Mouse (Mus musculus) midbrain, embryonic 13.5 days (tissue): ENCODE measurements at regions not wholly inside any gene's neighbourhood (a gene's known extent, or its start where the extent isn't known, plus 50 kb on each side); places are given as distances from the start of the nearest gene placed in this dataset.

ENCODE experiments used
- ATAC-seq: fragments of 200-750 bp; cut with Nextera tagmentation; 2 replicates; pipeline ENCODE4 v1.8.0; 2017; ENCODE audit warnings: mild to moderate bottlenecking, moderate TSS enrichment, moderate library complexity
- H3K27ac ChIP-seq: fragments of 300-500 bp; sonication (generic); 2 replicates; pipeline ENCODE4 v1.5.1; 2015; ENCODE audit warnings: inconsistent platforms, mild to moderate bottlenecking, moderate library complexity
- H3K27me3 ChIP-seq: fragments of 300-500 bp; sonication (generic); 2 replicates; pipeline ENCODE4 v1.6.1; 2015; ENCODE audit warnings: mild to moderate bottlenecking, inconsistent platforms
- H3K36me3 ChIP-seq: fragments of 300-500 bp; sonication (generic); 2 replicates; pipeline ENCODE4 v1.6.1; 2015; ENCODE audit warnings: mild to moderate bottlenecking, inconsistent platforms
- H3K4me1 ChIP-seq: fragments of 300-500 bp; sonication (generic); replicated peaks from 2 replicates; pipeline ENCODE4 v1.6.1; 2015; ENCODE audit warnings: inconsistent platforms
- H3K4me2 ChIP-seq: fragments of 300-500 bp; sonication (generic); replicated peaks from 2 replicates; pipeline ENCODE4 v1.6.1; 2015; ENCODE audit warnings: moderate library complexity, mild to moderate bottlenecking, inconsistent platforms
- H3K4me3 ChIP-seq: fragments of 300-500 bp; sonication (generic); replicated peaks from 2 replicates; pipeline ENCODE4 v1.5.1; 2015; ENCODE audit warnings: mild to moderate bottlenecking, inconsistent platforms
- H3K9ac ChIP-seq: fragments of 300-500 bp; sonication (generic); replicated peaks from 2 replicates; pipeline ENCODE4 v1.6.1; 2015; ENCODE audit warnings: mild to moderate bottlenecking, inconsistent platforms
- H3K9me3 ChIP-seq: fragments of 300-500 bp; sonication (generic); 2 replicates; pipeline ENCODE4 v1.6.1; 2016; ENCODE audit warnings: mild to moderate bottlenecking, inconsistent platforms
- WGBS: fragments of 180-500 bp; shearing (Covaris S2); methylation state at CpG from one replicate; pipeline ENCODE4 v1.1.7; 2015; 5-methylcytosine and 5-hydroxymethylcytosine counted together

DNA sequence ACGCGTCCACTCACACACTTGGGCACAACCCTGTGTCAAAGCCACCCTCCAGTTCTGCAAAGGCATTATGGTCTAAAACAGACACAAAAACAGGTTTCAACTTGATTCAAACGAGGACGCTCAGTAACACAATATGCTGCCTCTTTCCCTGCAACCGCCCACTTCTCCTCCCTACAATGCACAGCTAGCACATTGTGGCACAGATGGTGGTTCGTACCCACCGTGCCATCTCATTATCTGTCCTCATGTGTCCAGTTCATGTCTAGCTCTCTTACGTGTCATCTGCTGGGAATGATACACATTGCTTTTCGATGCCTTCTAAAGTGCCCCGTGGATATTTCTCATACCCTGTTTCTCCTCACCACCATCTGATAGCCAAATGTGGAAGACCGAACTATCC lies 154.4 kb upstream of the Lnx1 start:
- Histone ChIP-seq H3K4me3 (no peak overlapping the region), H3K36me3 (no peaks in the 10 kb centered on the region), H3K9ac (no peak overlapping the region), H3K4me1 (no peaks in the 10 kb centered on the region), H3K9me3 (no peaks in the 10 kb centered on the region), H3K27ac (no peak overlapping the region), H3K4me2 (no peak overlapping the region), H3K27me3 (no peaks in the 10 kb centered on the region)
- 80% methylated on average over 11 of the region's 11 CpGs for WGBS
- no peak for ATAC-seq

DNA sequence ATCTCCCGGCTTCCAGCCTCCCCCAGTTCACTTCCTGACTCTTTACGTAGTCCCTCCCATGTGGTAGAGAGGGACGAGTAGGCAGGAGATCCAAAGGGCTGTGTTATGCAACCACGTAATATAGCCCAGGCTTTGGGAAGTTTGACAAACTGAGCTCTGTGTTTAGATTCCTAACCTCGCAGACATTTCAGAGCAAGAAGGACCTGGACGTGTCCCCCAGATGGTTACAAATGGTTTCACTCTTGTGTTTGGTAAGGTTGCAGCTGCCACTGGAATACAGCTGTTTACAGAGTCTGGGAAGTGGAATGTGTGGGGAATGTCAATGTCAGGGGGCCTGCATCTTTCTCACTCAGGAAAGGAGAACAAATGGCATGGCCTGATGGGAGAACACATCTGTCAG lies 145.1 kb upstream of the Lnx1 start:
- Histone ChIP-seq H3K27me3 (no peaks in the 10 kb centered on the region), H3K9ac (no peak overlapping the region), H3K27ac (no peak overlapping the region), H3K36me3 (no peaks in the 10 kb centered on the region), H3K4me2 (no peak overlapping the region), H3K4me3 (no peak overlapping the region), H3K4me1 (no peaks in the 10 kb centered on the region), H3K9me3 (no peaks in the 10 kb centered on the region)
- 83% methylated on average over 6 of the region's 6 CpGs for WGBS
- no peak for ATAC-seq

DNA sequence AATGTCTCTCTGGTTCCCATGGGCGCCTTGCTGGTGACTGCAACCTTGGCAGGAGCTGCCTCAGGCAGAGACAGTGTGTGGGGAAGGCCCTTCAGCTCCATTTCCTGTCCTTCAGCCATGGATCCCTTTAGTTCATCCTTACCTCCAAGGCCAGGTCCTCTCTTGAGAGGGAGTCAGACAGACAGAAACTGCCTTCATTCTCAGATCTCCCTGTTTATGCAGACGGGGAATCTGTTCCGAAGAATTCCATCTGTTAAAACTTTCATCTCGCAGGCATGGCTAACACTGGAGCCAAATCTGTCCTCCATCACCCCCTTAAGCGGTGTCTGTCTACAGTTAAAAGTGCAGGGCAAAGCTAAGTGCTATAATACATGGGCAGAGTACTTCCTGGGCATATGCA lies 144.0 kb upstream of the Lnx1 start:
- Histone ChIP-seq H3K4me1 (no peaks in the 10 kb centered on the region), H3K9me3 (no peaks in the 10 kb centered on the region), H3K27me3 (no peaks in the 10 kb centered on the region), H3K4me3 (no peak overlapping the region), H3K9ac (no peak overlapping the region), H3K36me3 (no peaks in the 10 kb centered on the region), H3K27ac (no peak overlapping the region), H3K4me2 (no peak overlapping the region)
- ATAC-seq, result no peak
- WGBS, result 90% methylated on average over 5 of the region's 5 CpGs

DNA sequence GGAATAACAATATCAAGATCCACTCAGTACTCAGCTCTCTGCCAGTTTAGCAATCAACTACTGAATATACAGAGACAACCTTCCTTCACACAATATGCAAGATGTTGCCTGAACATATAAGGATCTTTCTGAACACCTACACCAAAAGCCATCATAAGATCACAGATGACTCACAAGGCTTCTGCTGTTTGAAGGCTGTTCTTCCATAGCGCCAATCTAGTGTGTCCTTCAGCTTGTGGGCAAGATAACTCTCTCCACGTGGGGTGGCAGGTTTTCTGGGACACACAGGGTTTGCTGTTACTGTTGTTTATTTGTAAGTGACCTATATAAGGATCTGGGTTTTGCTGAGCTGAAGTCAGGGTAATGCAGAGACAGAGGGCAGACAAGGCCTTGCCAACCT lies 131.7 kb upstream of the Lnx1 start:
- ATAC-seq, result no peak
- Histone ChIP-seq H3K27ac (no peak overlapping the region), H3K9ac (no peak overlapping the region), H3K4me2 (no peak overlapping the region), H3K4me3 (no peak overlapping the region), H3K36me3 (no peaks in the 10 kb centered on the region), H3K4me1 (no peaks in the 10 kb centered on the region), H3K9me3 (0 out of 2 replicates have a peak, but pooled peaks cover 5% of the 10 kb centered on the region), H3K27me3 (no peaks in the 10 kb centered on the region)
- WGBS, result 85% methylated on average over 2 of the region's 2 CpGs

DNA sequence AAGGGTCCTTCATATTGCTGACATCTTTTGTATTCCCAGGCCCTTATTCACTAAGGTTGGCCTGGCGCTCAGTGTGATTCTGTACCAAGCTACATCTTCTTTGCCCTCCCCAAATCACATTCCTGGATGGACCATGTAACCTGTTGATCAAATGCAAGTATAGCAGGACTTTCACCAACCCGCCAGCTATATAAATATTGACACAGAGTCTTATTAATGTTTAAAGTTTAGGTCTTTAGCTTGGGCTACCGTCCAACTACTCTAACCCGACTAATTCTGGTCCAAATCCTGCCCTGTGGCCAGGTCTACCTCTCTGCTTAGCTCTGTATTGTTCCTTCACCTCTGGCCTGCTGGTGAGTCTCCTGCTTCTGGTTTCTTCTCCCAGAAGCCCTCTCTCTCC lies 131.2 kb upstream of the Lnx1 start:
- Histone ChIP-seq H3K4me3 (no peak overlapping the region), H3K9ac (no peak overlapping the region), H3K27ac (no peak overlapping the region), H3K27me3 (no peaks in the 10 kb centered on the region), H3K4me1 (no peaks in the 10 kb centered on the region), H3K9me3 (0 out of 2 replicates have a peak, but pooled peaks cover 5% of the 10 kb centered on the region), H3K4me2 (no peak overlapping the region), H3K36me3 (no peaks in the 10 kb centered on the region)
- ATAC-seq, result no peak
- WGBS, result 88% methylated on average over 4 of the region's 4 CpGs

DNA sequence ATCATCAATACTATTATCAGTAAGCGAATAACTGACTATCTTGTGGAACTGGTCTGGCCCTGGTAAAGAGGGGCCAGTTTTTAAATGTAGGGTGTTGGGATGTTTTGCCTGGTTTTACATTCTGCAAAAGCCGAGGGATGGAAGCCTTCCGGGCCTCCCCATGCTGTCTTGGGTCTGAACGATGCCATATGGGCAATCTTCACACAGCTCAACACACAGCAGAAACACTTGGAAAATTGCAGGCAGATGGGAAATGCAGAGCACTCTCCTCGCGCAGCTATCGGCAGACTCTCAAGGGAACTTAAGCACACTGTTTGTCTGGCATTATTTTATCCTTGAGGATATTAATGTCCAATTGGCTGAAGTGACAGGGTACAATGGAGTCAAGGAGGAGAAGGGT lies 129.3 kb upstream of the Lnx1 start:
- Histone ChIP-seq H3K9ac (no peak overlapping the region), H3K27me3 (no peaks in the 10 kb centered on the region), H3K27ac (no peak overlapping the region), H3K4me3 (no peak overlapping the region), H3K4me1 (no peaks in the 10 kb centered on the region), H3K36me3 (no peaks in the 10 kb centered on the region), H3K9me3 (0 out of 2 replicates have a peak, but pooled peaks cover 5% of the 10 kb centered on the region), H3K4me2 (no peak overlapping the region)
- no peak for ATAC-seq
- WGBS, result 86% methylated on average over 7 of the region's 7 CpGs

DNA sequence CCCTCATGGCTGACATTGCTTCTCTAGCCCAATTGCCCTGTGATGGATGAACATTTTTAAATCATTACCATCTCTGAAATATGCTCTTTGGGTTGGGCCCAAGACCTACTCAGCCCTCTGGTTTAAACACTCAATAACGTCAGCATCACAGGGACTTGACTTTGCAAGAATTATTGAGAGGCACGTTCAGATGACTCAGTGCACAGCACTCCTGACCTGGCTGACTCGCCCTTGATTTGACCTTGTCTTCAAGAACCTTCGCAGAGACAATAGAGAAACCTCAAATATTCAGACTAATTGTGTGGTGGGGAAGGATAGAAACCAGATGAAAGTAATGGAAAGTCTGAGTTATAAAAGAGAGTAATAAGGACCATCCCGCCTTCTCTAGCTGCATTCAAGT lies 127.9 kb upstream of the Lnx1 start:
- H3K27ac ChIP-seq, result no peak overlapping the region
- no peak overlapping the region for H3K9ac ChIP-seq
- H3K4me2 ChIP-seq, result no peak overlapping the region
- H3K9me3 ChIP-seq, result 0 out of 2 replicates have a peak, but pooled peaks cover 5% of the 10 kb centered on the region
- H3K4me3 ChIP-seq, result no peak overlapping the region
- 79% methylated on average over 5 of the region's 5 CpGs for WGBS
- no peaks in the 10 kb centered on the region for H3K27me3 ChIP-seq
- no peaks in the 10 kb centered on the region for H3K36me3 ChIP-seq
- no peaks in the 10 kb centered on the region for H3K4me1 ChIP-seq
- no peak for ATAC-seq

DNA sequence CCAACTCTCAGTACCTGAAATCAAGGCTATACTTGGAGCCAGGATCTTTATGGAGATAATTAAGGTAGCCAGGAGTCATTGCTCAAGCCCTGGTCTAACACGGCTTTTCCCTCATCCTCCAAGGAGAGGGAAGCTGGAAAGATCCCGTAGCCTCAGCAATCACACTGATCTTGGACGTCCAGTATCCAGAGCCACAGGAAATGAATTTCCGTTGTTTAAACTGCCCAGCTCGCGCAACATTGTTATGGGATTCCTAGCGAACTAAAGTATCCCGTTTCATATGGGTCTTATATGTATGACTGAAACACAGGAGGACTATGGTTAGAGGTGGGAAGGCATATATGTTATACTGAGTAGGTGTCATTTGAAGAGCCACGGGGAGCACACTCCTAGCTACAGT lies 126.3 kb upstream of the Lnx1 start:
- no peak overlapping the region for H3K27ac ChIP-seq
- no peak overlapping the region for H3K9ac ChIP-seq
- H3K27me3 ChIP-seq, result no peaks in the 10 kb centered on the region
- no peaks in the 10 kb centered on the region for H3K4me1 ChIP-seq
- no peak for ATAC-seq
- H3K36me3 ChIP-seq, result no peaks in the 10 kb centered on the region
- H3K4me2 ChIP-seq, result no peak overlapping the region
- no peak overlapping the region for H3K4me3 ChIP-seq
- WGBS, result 91% methylated on average over 9 of the region's 9 CpGs
- no peaks in the 10 kb centered on the region for H3K9me3 ChIP-seq

DNA sequence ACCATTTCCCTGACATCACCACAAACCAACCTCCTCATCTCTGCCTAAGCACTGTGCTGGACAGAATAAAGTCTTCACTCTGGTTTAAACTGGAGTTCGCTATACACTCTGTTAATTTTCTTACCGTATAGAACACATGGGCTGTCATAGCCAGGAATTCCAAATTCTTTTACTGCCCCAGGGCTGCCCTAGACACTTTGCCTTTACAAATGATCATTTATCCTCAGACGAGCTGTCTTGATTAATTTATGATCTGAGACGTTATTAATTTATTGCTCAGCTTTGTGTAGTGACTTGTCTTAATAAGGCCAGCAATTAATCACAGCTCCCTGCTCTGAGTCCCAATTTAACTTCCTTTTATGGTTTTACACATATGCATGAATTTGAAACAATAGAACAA lies 125.2 kb upstream of the Lnx1 start:
- Histone ChIP-seq H3K4me3 (no peak overlapping the region), H3K27me3 (no peaks in the 10 kb centered on the region), H3K9me3 (no peaks in the 10 kb centered on the region), H3K36me3 (no peaks in the 10 kb centered on the region), H3K4me1 (no peaks in the 10 kb centered on the region), H3K4me2 (no peak overlapping the region), H3K27ac (no peak overlapping the region), H3K9ac (no peak overlapping the region)
- no peak for ATAC-seq
- 75% methylated on average over 4 of the region's 4 CpGs for WGBS

DNA sequence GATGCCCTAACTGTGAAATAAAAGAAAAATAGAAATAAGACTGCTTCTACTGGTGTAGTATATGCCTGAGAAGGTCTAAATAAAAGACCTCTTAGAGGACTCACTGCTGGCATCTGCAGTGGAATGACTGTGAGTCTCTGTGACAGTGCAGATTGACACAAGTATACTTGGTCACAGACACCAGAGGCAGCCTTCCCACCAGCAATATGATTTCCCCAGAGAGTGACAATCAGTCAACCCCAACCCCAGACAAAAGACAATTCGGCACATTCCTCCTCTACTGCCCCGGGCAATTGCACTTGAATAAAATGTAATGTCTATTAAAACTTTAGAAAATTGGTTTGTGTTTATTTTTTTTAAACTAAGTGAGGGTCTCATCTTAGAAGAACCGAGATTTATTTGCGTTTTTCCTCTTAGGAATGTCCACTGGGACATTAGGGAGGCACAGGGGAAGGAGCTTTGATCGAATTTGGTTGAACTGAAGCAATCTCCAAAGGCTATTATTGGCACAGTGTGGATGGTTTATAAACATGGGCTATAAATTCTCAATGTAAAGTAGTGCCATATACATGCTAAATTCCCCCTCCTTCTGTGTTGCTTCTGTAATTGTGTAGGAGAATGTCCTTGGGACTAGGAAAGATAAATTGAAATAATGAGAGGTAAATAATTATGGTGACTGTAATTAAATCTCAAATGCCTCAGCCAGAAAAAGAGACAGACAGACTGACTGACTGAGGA lies 123.0 kb upstream of the Lnx1 start:
- Histone ChIP-seq H3K4me1 (no peaks in the 10 kb centered on the region), H3K27me3 (no peaks in the 10 kb centered on the region), H3K27ac (no peak overlapping the region), H3K4me2 (no peak overlapping the region), H3K36me3 (no peaks in the 10 kb centered on the region), H3K4me3 (no peak overlapping the region), H3K9me3 (no peaks in the 10 kb centered on the region), H3K9ac (no peak overlapping the region)
- 62% methylated on average over 5 of the region's 5 CpGs for WGBS
- no peak for ATAC-seq

DNA sequence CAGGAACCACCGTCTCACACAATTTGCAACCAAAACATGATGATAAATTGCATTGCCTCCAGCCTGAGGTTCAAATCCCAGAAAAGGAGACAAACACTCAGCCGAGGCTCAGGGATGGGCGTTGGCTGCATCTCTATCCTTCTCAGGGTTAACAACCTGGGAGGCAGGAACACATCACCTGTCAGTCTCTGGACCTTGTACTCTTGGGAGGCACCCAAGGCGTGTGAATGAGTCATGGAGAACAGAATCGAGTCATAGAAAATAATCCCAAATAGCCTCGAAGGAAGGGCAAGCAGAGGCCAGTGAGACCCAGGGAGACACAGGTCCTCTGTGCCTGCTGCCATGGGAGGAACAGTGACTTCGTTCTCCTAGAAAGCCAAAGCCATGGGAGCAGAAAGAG lies 121.0 kb upstream of the Lnx1 start:
- no peak overlapping the region for H3K4me2 ChIP-seq
- ATAC-seq, result no peak
- no peaks in the 10 kb centered on the region for H3K9me3 ChIP-seq
- 89% methylated on average over 7 of the region's 7 CpGs for WGBS
- no peaks in the 10 kb centered on the region for H3K36me3 ChIP-seq
- H3K9ac ChIP-seq, result no peak overlapping the region
- H3K4me3 ChIP-seq, result no peak overlapping the region
- no peaks in the 10 kb centered on the region for H3K27me3 ChIP-seq
- H3K4me1 ChIP-seq, result no peaks in the 10 kb centered on the region
- H3K27ac ChIP-seq, result no peak overlapping the region

DNA sequence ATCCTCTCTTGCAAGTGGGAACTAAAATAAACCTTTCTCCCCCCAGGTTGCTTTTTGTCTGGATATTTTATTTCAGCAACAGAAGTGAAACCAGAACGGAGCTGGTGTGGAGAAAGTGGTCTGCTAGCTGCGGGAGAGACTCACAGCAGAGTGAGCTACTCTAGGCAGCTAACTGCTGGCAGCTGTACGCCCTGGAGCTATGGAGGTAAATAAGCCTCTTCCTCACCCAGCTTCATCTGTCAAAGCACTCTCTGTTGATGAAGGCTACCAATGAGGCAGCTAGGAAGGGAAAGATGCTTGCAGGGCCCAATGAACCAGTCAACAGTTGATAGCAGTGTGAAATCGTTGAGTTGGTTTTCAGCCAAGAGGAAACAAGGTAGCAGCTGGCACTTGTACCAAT lies 119.3 kb upstream of the Lnx1 start:
- H3K27ac ChIP-seq, result no peak overlapping the region
- WGBS, result 92% methylated on average over 4 of the region's 4 CpGs
- H3K9me3 ChIP-seq, result no peaks in the 10 kb centered on the region
- no peaks in the 10 kb centered on the region for H3K27me3 ChIP-seq
- H3K4me1 ChIP-seq, result no peaks in the 10 kb centered on the region
- no peak overlapping the region for H3K9ac ChIP-seq
- H3K4me2 ChIP-seq, result no peak overlapping the region
- H3K36me3 ChIP-seq, result no peaks in the 10 kb centered on the region
- no peak for ATAC-seq
- H3K4me3 ChIP-seq, result no peak overlapping the region

DNA sequence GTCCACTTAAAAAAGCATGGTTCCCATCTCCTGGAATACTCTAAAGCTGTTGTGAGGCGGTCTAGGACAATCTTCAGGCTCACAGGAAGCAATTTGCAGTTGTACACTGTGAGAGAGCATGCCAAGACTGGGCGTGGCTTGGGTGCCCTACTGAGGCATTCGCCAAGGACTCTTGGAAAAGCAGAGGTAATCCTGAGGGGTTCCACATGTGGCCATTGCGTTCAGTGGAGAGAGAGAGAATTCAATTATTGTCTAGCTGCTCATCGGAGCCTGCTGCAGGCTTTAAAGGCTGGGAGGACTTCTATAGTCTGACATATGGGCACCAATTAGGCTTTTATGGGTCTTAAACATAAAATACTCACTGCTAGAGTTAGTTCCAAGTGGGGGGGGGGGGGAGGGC lies 113.8 kb upstream of the Lnx1 start:
- Histone ChIP-seq H3K27me3 (no peaks in the 10 kb centered on the region), H3K9ac (no peak overlapping the region), H3K36me3 (no peaks in the 10 kb centered on the region), H3K4me3 (no peak overlapping the region), H3K4me2 (no peak overlapping the region), H3K4me1 (no peaks in the 10 kb centered on the region), H3K9me3 (no peaks in the 10 kb centered on the region), H3K27ac (no peak overlapping the region)
- WGBS, result 65% methylated on average over 5 of the region's 5 CpGs
- ATAC-seq, result no peak
